Mouse (Mus musculus): ENCODE results near the gene Ebp.

- TF ChIP-seq HCFC1 (IDR thresholded peaks at IDR 0.05; ENCODE audit: borderline replicate concordance, insufficient read depth, low read length) (no peak), MAFK (IDR thresholded peaks at IDR 0.05; ENCODE audit: insufficient read depth, low read depth, low read length) (no peak)
These were observed 13.9 kb upstream of the Ebp start for GRCm38 (mm10) chrX:8207224-8207623.

Measured in ES-E14 (cell line).